Mouse (Mus musculus) forebrain, embryonic 13.5 days (tissue): ENCODE measurements around the gene Tmem119. TPM values are rescaled to one million over a fixed set of nuclear protein-coding genes. Genes with fewer than 3 reads are reported as not detected.
A peak's percentile ranks its signal among the peaks of the same experiment; 100 is the strongest.

Experiments
- ATAC-seq: fragments of 200-750 bp; cut with Nextera tagmentation; 2 replicates; pipeline ENCODE4 v1.8.0; 2017
- H3K27ac ChIP-seq: fragments of 300-500 bp; sonication (generic); 2 replicates; pipeline ENCODE4 v1.5.1; 2015; ENCODE audit warnings: inconsistent platforms, mild to moderate bottlenecking, moderate library complexity
- H3K27me3 ChIP-seq: fragments of 300-500 bp; sonication (generic); 2 replicates; pipeline ENCODE4 v1.6.1; 2015; ENCODE audit warnings: mild to moderate bottlenecking, inconsistent platforms
- H3K36me3 ChIP-seq: fragments of 300-500 bp; sonication (generic); 2 replicates; pipeline ENCODE4 v1.6.1; 2015; ENCODE audit warnings: mild to moderate bottlenecking, inconsistent platforms; ENCODE audit not compliant: poor library complexity, severe bottlenecking
- H3K4me1 ChIP-seq: fragments of 300-500 bp; sonication (generic); 2 replicates; pipeline ENCODE4 v1.6.1; 2015; ENCODE audit warnings: inconsistent platforms
- H3K4me2 ChIP-seq: fragments of 300-500 bp; sonication (generic); 2 replicates; pipeline ENCODE4 v1.6.1; 2015; ENCODE audit warnings: inconsistent platforms, mild to moderate bottlenecking, moderate library complexity
- H3K4me3 ChIP-seq: fragments of 300-500 bp; sonication (generic); 2 replicates; pipeline ENCODE4 v1.5.1; 2015; ENCODE audit warnings: mild to moderate bottlenecking, inconsistent platforms
- H3K9ac ChIP-seq: fragments of 300-500 bp; sonication (generic); 2 replicates; pipeline ENCODE4 v1.6.1; 2015; ENCODE audit warnings: mild to moderate bottlenecking, inconsistent platforms
- H3K9me3 ChIP-seq: fragments of 300-500 bp; sonication (generic); replicated peaks from 2 replicates; pipeline ENCODE4 v1.6.1; 2016; ENCODE audit warnings: inconsistent platforms
- WGBS: fragments of 180-500 bp; shearing (Covaris S2); methylation state at CpG from one replicate; pipeline ENCODE4 v1.1.7; 2015; 5-methylcytosine and 5-hydroxymethylcytosine counted together
- polyA plus RNA-seq: library from polyadenylated mRNA; unstranded; fragments of >200 nt; fragmentation: Nextera tagmentation; extraction: Ambion mirVana; gene quantifications from 2 replicates; pipeline ENCODE4 v1.2.1, GENCODE M21; 2015

Gene Tmem119
- polyA plus RNA-seq, 1 experiment from 2014 or later = 3.4 TPM

DNA sequence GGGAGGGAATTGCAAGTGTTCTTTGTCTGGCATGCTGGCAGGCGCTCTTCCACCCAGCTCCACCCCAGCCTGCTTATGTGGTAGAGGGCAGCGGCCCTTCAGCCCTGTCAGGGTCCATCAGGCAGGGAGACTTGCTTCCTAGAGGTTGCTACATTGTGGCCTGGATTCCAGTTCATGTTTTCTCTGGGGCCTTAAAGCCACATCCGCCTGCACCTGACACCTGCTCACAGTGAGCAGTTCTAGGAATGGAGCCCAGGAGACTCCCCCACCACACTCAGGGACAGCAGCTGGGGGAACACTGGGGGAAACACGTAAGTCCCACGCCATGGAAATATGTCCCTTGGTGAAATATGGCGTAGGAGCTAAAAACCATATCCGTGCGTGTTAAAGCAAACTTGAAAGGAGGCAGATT is 32.2 kb upstream of the Tmem119 start, which contains the start of gene Selplg:
Gene Selplg (minus strand): TSS at position 155 of the 412 bp plus-strand sequence.
- no peak for ATAC-seq
- 39% methylated on average over 8 of the region's 8 CpGs for WGBS
- H3K4me3 ChIP-seq = no peak within 1 kb of the TSS
- no peaks in the 10 kb centered on the region for H3K9me3 ChIP-seq
- no peak within 1 kb of the TSS for H3K4me2 ChIP-seq
- H3K27me3 ChIP-seq = no peaks in the 10 kb centered on the region
- no peaks in the 10 kb centered on the region for H3K36me3 ChIP-seq
- H3K27ac ChIP-seq = no peak within 1 kb of the TSS
- H3K9ac ChIP-seq = no peak within 1 kb of the TSS
- peaks cover 8% of the 10 kb centered on the region; the same call in 1 of the 2 replicates for H3K4me1 ChIP-seq

GRCm38 (mm10) chr5:113831741-113832140 is 31.4 kb upstream of the Tmem119 start:
- Histone ChIP-seq H3K27ac (no peak overlapping the region), H3K4me1 (peaks cover 8% of the 10 kb centered on the region; the same call in 1 of the 2 replicates), H3K27me3 (no peaks in the 10 kb centered on the region), H3K9ac (no peak overlapping the region), H3K36me3 (no peaks in the 10 kb centered on the region), H3K9me3 (no peaks in the 10 kb centered on the region), H3K4me2 (no peak overlapping the region), H3K4me3 (no peak overlapping the region)
- ATAC-seq = no peak
- 57% methylated on average over 3 of the region's 3 CpGs for WGBS

GRCm38 (mm10) chr5:113830796-113831195 is 30.5 kb upstream of the Tmem119 start:
- Histone ChIP-seq H3K36me3 (no peaks in the 10 kb centered on the region), H3K27ac (no peak overlapping the region), H3K4me3 (no peak overlapping the region), H3K4me2 (no peak overlapping the region), H3K9me3 (no peaks in the 10 kb centered on the region), H3K9ac (no peak overlapping the region), H3K27me3 (no peaks in the 10 kb centered on the region), H3K4me1 (peaks cover 8% of the 10 kb centered on the region; the same call in 1 of the 2 replicates)
- 86% methylated on average over 5 of the region's 5 CpGs for WGBS
- ATAC-seq = no peak

- Histone ChIP-seq H3K27me3 (no peaks in the 10 kb centered on the region), H3K4me1 (peaks cover 8% of the 10 kb centered on the region; the same call in 1 of the 2 replicates)
- ATAC-seq = no peak
Measured at GRCm38 (mm10) chr5:113830292-113830643, 30.0 kb upstream of the Tmem119 start.

DNA sequence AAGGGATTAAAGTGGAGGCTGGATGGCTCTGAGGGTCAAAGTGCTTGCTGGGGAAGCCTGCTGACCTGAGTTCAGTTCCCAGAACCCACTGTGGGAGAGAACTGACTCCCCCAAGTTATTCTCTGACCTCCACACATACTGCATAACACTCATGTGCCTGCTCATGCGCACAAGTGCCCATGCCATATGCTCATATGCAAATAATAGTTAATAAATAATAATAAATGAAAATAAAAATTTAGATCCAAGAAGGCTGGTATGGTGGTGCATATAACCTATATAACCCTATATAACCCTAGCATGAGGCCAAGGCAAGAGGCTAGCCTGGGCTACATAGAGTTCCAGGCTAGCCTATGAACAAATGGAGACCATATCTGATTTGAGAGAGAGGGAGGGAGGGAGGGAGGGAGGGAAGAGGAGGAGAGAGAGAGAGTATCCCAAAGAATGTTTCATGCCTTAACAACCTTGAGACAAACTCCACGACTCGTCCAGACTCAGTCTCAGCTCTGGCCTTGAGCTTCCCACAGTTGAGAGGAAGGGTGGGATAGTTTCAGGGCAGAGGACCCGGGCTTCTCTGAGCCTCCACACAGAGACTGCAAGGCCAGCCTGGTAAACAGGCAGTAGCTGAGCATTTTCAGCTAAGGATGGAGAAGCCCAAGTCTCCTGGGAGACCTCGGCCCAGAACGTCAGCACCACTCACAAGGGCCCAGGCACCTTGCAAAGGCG is 29.4 kb upstream of the Tmem119 start:
- WGBS = 84% methylated on average over 7 of the region's 7 CpGs

More at GRCm38 (mm10) chr5:113830292-113830643, 30.0 kb upstream of the Tmem119 start:
- Histone ChIP-seq H3K27ac (no peak overlapping the region), H3K9me3 (no peaks in the 10 kb centered on the region), H3K4me2 (no peak overlapping the region), H3K4me3 (no peak overlapping the region), H3K9ac (no peak overlapping the region), H3K36me3 (no peaks in the 10 kb centered on the region)
- WGBS = 76% methylated on average over 10 of the region's 10 CpGs

DNA sequence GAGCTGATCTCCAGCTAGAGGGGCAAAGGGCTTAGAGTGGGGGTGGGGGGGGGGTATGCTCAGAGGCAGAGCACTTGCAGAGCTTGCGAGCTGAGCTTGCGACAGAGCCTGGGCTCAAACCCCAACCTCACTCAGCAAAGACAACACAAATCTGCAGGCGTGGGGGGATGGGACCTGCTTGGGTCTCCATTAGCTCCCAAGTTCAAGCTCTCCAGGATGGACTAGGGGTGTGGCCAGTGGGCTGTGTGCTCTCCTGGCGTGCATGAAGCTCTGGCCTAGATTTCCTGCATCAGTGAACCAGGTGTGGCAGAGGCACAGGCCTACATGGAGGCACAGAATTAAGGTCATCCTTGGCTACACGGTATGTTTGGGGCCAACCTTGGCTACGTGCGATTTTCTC is 28.2 kb upstream of the Tmem119 start:
- Histone ChIP-seq H3K4me2 (no peak overlapping the region), H3K9ac (no peak overlapping the region), H3K36me3 (no peaks in the 10 kb centered on the region), H3K9me3 (no peaks in the 10 kb centered on the region), H3K4me1 (peaks cover 8% of the 10 kb centered on the region; the same call in 1 of the 2 replicates), H3K27me3 (0 out of 2 replicates have a peak, but pooled peaks cover 2% of the 10 kb centered on the region), H3K4me3 (no peak overlapping the region), H3K27ac (no peak overlapping the region)
- ATAC-seq = no peak
- 58% methylated on average over 7 of the region's 7 CpGs for WGBS

More for the DNA sequence above, 29.4 kb upstream of the Tmem119 start:
- ATAC-seq = no peak
- no peaks in the 10 kb centered on the region for H3K36me3 ChIP-seq
- H3K27ac ChIP-seq = no peak overlapping the region
- no peaks in the 10 kb centered on the region for H3K9me3 ChIP-seq
- H3K4me1 ChIP-seq = peaks cover 8% of the 10 kb centered on the region; the same call in 1 of the 2 replicates
- H3K27me3 ChIP-seq = no peaks in the 10 kb centered on the region
- no peak overlapping the region for H3K4me2 ChIP-seq
- no peak overlapping the region for H3K9ac ChIP-seq
- H3K4me3 ChIP-seq = no peak overlapping the region

GRCm38 (mm10) chr5:113827991-113828411 is 27.7 kb upstream of the Tmem119 start:
- no peak for ATAC-seq
- WGBS = 55% methylated on average over 4 of the region's 4 CpGs
- no peaks in the 10 kb centered on the region for H3K9me3 ChIP-seq

GRCm38 (mm10) chr5:113826619-113827018 is 26.3 kb upstream of the Tmem119 start:
- Histone ChIP-seq H3K9ac (no peak overlapping the region), H3K36me3 (no peaks in the 10 kb centered on the region), H3K9me3 (no peaks in the 10 kb centered on the region), H3K4me1 (no peaks in the 10 kb centered on the region), H3K4me3 (no peak overlapping the region), H3K27ac (no peak overlapping the region), H3K4me2 (no peak overlapping the region), H3K27me3 (0 out of 2 replicates have a peak, but pooled peaks cover 2% of the 10 kb centered on the region)
- ATAC-seq = no peak
- WGBS = 89% methylated on average over 4 of the region's 4 CpGs

More at GRCm38 (mm10) chr5:113827991-113828411, 27.7 kb upstream of the Tmem119 start:
- Histone ChIP-seq H3K9ac (no peak overlapping the region), H3K27me3 (0 out of 2 replicates have a peak, but pooled peaks cover 2% of the 10 kb centered on the region), H3K27ac (no peak overlapping the region), H3K4me3 (no peak overlapping the region), H3K4me2 (no peak overlapping the region), H3K36me3 (no peaks in the 10 kb centered on the region), H3K4me1 (peaks cover 8% of the 10 kb centered on the region; the same call in 1 of the 2 replicates)

- Histone ChIP-seq H3K4me2 (no peak overlapping the region), H3K9me3 (no peaks in the 10 kb centered on the region), H3K27ac (no peak overlapping the region), H3K4me1 (no peaks in the 10 kb centered on the region), H3K9ac (no peak overlapping the region), H3K4me3 (no peak overlapping the region), H3K27me3 (0 out of 2 replicates have a peak, but pooled peaks cover 2% of the 10 kb centered on the region), H3K36me3 (no peaks in the 10 kb centered on the region)
- ATAC-seq = no peak
- 80% methylated on average over 7 of the region's 7 CpGs for WGBS
Measured at GRCm38 (mm10) chr5:113825558-113825957, 25.2 kb upstream of the Tmem119 start.

GRCm38 (mm10) chr5:113824228-113824627 is 23.9 kb upstream of the Tmem119 start:
- Histone ChIP-seq H3K36me3 (no peaks in the 10 kb centered on the region), H3K27ac (no peak overlapping the region), H3K4me1 (no peaks in the 10 kb centered on the region), H3K4me2 (no peak overlapping the region), H3K9ac (no peak overlapping the region), H3K27me3 (0 out of 2 replicates have a peak, but pooled peaks cover 2% of the 10 kb centered on the region), H3K4me3 (no peak overlapping the region), H3K9me3 (no peaks in the 10 kb centered on the region)
- no peak for ATAC-seq
- WGBS = 88% methylated on average over 4 of the region's 4 CpGs

DNA sequence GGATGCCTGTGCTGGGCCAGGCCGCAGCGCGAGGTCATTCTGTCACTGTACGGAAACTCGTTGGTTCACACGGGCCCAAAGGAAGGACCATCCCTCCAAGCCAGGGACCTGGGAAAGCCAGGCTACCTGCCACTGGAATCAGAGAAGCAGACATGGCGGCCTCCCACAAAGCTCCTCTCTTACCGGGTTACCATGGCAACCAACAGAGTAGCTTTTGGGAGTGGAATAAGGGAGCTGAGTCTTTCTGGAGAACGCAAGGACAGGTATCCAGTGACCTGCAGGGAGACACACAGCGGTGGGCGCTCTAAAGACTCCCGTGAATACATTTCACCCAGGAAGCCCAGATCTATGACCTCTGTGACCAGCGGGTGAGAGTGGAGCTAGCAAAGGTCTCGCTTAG is 18.3 kb upstream of the Tmem119 start:
- no peak overlapping the region for H3K4me3 ChIP-seq
- H3K27me3 ChIP-seq = peaks cover 7% of the 10 kb centered on the region; the same call in 1 of the 2 replicates
- no peak overlapping the region for H3K9ac ChIP-seq
- WGBS = 69% methylated on average over 14 of the region's 14 CpGs
- H3K27ac ChIP-seq = no peak overlapping the region
- H3K9me3 ChIP-seq = no peaks in the 10 kb centered on the region
- no peak for ATAC-seq
- peaks cover 10% of the 10 kb centered on the region; the same call in 1 of the 2 replicates for H3K4me1 ChIP-seq
- H3K4me2 ChIP-seq = no peak overlapping the region
- H3K36me3 ChIP-seq = no peaks in the 10 kb centered on the region

GRCm38 (mm10) chr5:113815638-113816152 is 15.4 kb upstream of the Tmem119 start:
- no peak overlapping the region for H3K27ac ChIP-seq
- no peak overlapping the region for H3K9ac ChIP-seq
- H3K27me3 ChIP-seq = peaks cover 11% of the 10 kb centered on the region; the same call in 1 of the 2 replicates
- H3K9me3 ChIP-seq = 0 out of 2 replicates have a peak, but pooled peaks cover 4% of the 10 kb centered on the region
- peak overlapping the region; percentile 19; the same call in 1 of the 2 replicates for H3K4me2 ChIP-seq
- WGBS = 13% methylated on average over 15 of the region's 15 CpGs
- H3K4me3 ChIP-seq = no peak overlapping the region
- ATAC-seq = no peak
- no peaks in the 10 kb centered on the region for H3K36me3 ChIP-seq
- H3K4me1 ChIP-seq = peaks cover 10% of the 10 kb centered on the region; the same call in 1 of the 2 replicates
